ENCODE assay signal across 16 mouse cellular contexts in the genomic region with DNA sequence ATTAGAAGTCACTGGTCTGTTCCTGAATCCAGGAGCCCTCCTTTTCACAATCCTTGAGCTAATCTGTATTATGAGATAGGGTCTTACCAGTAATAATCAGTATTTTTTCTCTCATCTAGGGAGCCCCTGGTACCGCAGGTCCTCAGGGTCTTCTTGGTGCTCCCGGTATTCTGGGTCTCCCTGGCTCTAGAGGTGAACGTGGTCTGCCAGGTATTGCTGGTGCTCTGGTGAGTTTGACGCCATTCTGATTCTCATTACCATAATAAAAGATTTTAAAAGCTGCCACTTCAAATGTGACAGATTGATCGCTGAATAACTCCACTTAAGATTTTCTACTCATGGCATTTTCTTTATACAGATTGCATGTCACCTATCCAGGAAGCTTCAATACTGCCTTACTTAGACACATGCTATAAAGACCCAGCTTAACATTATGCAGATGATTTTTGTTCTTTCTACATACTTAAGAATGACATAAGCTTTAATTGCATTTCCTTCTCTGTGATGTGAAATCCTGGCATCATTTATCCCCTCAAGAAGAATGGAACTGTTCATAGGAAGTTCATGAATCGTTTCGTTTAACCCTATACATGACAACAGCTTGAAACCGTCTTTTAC.
"Had no signal": no experiment of that assay in that cellular context is flagged by ENCODE, and none has a peak within 500 bp of the region (broad histone marks: within the 10 kb centered on the region; RNA-seq: fewer than 3 reads in every experiment).

No protein-coding gene starts in this region.

- DNase-seq: kidney, postnatal 4 days; left cerebral cortex, postnatal 4 days; lung, embryonic 14.5 days; lung, postnatal 10 days; lung, postnatal 4 days; midbrain, embryonic 14.5 days; right cerebral cortex, adult 18-20 months; right cerebral cortex, postnatal 25 days; thymus, postnatal 4 days had no signal

- H3K27me3 ChIP-seq: liver, embryonic 12.5 days; neural tube, embryonic 15.5 days had no signal

- H3K9ac ChIP-seq: liver, embryonic 12.5 days; lung, embryonic 14.5 days; neural tube, embryonic 15.5 days had no signal

- H3K4me1 ChIP-seq: liver, embryonic 12.5 days; midbrain, embryonic 10.5 days; neural tube, embryonic 15.5 days had no signal

- H3K27ac ChIP-seq: kidney, postnatal 0 days; layer of hippocampus, adult 2 months; liver, embryonic 12.5 days; midbrain, embryonic 10.5 days; neural tube, embryonic 15.5 days; stomach, postnatal 0 days had no signal

- H3K9me3 ChIP-seq: liver, embryonic 12.5 days; midbrain, embryonic 10.5 days; neural tube, embryonic 15.5 days had no signal

- ATAC-seq: liver, embryonic 12.5 days had no signal

- H3K4me2 ChIP-seq: liver, embryonic 12.5 days; lung, embryonic 14.5 days; neural tube, embryonic 15.5 days had no signal

- H3K36me3 ChIP-seq: liver, embryonic 12.5 days; midbrain, embryonic 10.5 days; neural tube, embryonic 15.5 days had no signal

- H3K4me3 ChIP-seq: layer of hippocampus, adult 2 months; liver, embryonic 12.5 days; midbrain, embryonic 10.5 days; myocyte; neural tube, embryonic 15.5 days had no signal
